Mouse (Mus musculus) G1E (cell line): ENCODE measurements around the gene Gm10720.
"Not testable (repeated sequence)": the region's sequence is repeated elsewhere in the genome, so short reads cannot be mapped to it uniquely, and the experiment has no call there.

Source experiments
- CTCF ChIP-seq: IDR thresholded peaks from 2 replicates; pipeline ENCODE4 v1.5.1; 2012; ENCODE audit warnings: low read depth, low read length, inconsistent platforms, mixed read lengths
- GATA1 ChIP-seq: IDR thresholded peaks from 2 replicates; pipeline ENCODE4 v1.6.1; 2012; ENCODE audit warnings: borderline replicate concordance, low read length, inconsistent platforms, mixed read lengths
- GATA2 ChIP-seq: IDR thresholded peaks from 2 replicates; pipeline ENCODE4 v1.6.1; 2012; ENCODE audit warnings: low read depth, low read length, inconsistent platforms, borderline replicate concordance
- POLR2AphosphoS5 ChIP-seq: IDR thresholded peaks from 2 replicates; pipeline ENCODE4 v1.6.1; 2012; ENCODE audit warnings: low read depth, low read length, inconsistent platforms; ENCODE audit not compliant: insufficient replicate concordance
- TAL1 ChIP-seq: conservative IDR thresholded peaks from 2 replicates; pipeline ENCODE4 v1.6.1; 2012; ENCODE audit warnings: low read depth, low read length, inconsistent platforms, mixed read lengths

- TF ChIP-seq CTCF, POLR2AphosphoS5, GATA1, GATA2, TAL1: not testable (repeated sequence)
Measured at GRCm38 (mm10) chr9:3027200-3027599, 11.7 kb downstream of the Gm10720 start.
